Mouse (Mus musculus): ENCODE results near the gene Pfkfb4. TPM values are rescaled to one million over a fixed set of nuclear protein-coding genes. Genes with fewer than 3 reads are reported as not detected.

Pfkfb4 gene
- 43.8 and 48.3 TPM in 2 replicates for polyA plus RNA-seq (2012; rRNA removed)

DNA sequence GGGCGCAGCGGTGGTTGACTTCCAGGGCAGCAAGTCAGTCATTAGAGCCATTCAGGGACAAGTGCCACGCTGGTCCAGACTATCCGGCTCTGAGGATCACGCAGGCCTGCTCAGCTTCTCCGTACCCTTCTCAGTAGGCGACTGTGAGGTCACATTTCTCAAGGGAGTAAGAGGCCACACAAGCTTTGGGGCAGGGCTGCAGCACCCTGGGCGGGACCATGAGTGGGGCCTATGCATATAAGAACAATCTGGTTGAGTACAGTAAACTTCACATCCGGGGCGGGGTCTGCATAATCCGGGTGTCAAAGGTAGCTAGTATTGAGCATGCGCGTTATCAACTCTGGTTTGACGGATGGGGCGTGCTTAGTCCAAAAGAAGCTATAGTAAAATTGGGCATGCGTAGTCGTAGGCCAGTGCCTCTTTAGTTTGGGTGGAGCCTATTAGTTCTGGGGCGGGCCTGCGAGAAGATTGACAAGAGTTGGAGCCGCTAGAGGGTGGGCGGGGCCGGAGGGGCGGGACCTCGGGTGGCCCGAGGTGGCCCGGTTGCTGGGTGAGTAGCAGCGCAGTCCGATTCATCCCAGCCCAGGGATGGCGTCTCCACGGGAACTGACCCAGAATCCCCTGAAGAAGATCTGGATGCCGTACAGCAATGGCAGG, at the start of gene Pfkfb4:
Gene Pfkfb4 (plus strand): TSS at position 351 of the 657 bp plus-strand sequence.
- DNase-seq (ENCODE audit: low read depth) = peak; percentile 97

DNA sequence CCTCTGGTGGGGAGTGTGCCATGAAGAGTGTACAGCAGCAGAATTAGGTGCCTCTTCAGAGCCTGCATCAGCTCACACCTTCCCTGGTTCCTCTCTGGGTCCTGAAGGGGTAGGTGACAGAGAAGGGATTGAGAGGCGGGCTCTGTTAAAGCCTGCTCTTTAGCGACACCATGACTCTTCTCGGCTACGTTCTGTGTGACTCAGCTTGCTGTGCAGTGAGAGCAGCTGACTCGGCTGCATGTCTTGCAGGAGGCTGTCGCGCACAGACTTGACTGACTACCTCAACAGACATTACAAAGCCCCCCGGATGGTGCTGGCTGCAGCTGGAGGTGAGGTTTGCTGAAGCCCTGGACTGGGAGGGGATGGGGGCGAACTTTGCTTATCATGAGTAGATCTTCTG, 46.5 kb upstream of the Pfkfb4 start:
- DNase-seq (ENCODE audit: low read depth) = no peak

DNA sequence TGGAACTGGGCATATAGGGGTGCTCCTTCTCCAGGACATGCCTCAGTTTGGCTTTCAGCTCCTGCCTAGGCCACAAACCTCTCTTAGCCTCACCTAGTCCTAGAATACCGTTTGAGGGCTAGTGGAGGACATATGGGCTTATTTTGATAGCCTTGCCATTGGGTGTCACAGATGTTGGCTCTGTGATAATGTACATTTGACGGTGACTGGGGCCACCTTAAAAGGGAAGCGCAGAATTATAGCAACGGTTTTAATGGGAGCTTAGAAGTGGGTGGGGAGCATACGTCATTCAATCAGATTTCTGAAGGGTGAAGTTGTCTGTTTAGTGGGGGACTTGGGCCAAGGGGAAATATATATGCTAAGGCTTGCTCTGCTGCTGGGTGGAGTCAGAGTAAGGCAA, 46.0 kb upstream of the Pfkfb4 start:
- DNase-seq (ENCODE audit: low read depth) = no peak

DNA sequence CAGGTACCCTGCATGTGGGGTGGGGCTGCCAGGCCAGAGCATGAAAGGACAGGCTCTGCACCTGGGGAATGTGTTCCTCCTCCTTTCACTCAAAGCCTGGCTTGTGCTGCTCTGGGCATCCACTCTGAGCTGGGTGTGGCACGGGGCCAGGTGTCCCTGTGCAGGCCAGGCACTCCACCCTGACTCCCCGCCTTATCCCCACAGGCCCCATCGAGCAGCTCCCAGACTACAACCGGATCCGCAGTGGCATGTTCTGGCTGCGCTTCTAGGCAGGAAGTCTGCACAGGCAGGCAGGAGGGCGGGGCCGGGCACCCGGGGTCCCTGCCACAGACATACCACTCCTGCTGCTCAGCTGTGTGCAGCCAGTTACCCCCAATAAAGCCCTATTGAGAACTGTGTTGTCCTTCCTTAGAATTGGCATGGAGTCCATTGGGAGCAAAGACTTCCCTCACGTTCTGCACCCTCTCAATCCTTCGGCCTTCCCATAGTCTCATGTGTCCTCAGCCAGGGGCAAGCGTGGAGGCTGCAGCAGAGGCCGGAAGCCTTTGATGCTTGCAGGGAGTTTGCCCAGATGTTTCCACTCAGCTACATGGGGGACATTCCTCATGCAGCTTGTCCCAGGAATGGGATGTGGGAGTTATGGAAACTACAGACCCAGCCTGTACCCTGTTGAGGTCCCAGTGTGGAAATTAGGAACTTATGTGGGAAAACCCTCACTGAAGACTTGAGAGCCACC, 42.2 kb upstream of the Pfkfb4 start:
- DNase-seq (ENCODE audit: low read depth) = no peak

DNA sequence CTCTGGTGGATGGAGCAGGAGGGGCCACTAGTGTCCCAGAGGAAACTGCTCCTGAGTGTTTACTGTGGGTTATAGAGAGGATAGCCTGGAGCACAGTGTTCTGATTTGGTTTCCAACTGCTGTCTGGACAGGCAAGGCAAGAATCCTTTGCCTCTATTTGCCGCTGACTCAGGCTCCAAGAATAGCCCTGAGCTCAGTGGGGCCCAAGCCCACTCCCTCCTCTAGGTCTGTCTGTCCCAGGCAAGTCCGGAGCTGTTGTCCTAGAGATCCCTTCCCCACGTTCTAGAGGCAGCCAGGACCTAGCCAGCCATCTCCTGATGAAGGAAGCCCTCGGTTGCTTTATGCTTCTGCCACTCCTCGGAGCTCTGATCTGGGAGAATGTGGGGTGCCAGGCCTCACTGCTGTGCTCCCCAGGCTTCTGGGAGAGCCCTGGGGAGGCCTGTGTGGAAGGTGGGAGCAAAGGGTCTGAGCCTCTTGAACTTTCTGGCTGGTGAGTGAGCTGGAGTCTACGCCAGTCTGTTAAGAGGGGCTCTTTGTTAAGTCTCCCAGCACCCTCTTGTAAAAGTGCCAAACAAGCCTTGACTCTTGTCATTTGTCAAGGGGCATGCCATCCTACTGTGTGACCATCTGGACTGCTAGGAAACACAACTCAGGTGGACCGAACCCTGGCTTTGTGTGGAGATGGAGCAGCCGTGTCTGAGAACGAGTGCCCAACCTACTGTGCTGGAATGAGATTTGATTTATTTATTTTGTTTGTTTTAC, 41.4 kb upstream of the Pfkfb4 start:
- no peak for DNase-seq (ENCODE audit: low read depth)

DNA sequence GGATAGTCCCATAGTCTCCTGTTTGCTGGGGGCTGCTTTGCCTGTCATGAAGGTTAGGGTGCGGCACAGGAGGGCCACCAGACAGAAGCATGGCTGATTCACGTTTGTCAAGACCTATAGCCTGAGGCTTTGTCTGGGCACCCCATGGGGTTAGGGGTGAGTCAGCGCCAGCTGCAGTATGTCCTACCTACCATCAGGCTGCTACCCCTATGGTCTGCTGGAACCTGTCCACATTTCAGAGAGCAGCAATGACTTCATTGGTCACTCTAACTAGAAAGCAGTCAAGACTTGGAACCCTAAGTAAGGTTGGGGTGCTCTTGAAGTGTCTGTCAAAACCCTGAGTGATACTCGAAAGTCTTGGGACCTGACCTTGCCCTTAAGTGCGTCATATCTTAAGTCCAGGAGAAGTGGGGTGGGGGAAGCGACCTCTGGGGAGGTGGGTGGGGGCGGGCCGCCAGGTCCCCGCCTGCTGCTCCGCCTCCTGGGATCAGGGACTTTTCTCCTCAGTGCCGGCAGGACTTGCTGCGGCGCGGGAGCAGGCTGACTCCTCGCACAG, 38.4 kb upstream of the Pfkfb4 start, which contains the start of gene Col7a1:
Gene Col7a1 (plus strand): TSS at position 506 of the 556 bp plus-strand sequence.
- DNase-seq (ENCODE audit: low read depth) = no peak

DNA sequence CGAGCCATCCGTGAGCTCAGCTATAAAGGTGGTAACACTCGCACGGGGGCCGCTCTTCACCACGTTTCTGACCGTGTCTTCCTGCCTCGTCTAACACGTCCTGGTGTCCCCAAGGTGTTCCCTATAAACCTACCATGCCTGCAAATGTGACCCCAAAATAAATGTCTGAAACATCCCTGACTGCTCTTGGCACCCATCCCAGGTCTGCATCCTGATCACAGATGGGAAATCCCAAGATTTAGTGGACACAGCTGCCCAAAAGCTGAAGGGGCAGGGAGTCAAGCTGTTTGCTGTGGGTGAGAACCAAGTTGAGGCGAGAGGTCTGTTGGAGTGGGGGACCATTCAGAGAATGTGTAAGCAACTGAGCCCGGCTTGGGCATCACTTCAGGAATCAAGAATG, 36.3 kb upstream of the Pfkfb4 start:
- no peak for DNase-seq (ENCODE audit: low read depth)

DNA sequence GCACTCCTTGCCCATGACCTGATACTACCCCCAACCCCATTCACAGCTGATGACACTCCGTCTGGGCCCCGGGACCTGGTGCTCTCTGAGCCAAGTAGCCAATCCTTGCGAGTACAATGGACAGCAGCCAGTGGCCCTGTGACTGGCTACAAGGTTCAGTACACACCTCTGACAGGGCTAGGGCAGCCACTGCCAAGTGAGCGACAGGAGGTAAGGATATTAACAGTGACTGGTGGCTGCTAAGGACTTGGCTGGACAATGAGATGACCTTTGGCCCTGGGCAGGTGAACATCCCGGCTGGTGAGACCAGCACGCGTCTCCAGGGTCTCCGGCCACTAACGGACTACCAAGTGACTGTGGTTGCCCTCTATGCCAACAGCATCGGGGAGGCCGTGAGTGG, 35.7 kb upstream of the Pfkfb4 start:
- DNase-seq (ENCODE audit: low read depth) = no peak

DNA sequence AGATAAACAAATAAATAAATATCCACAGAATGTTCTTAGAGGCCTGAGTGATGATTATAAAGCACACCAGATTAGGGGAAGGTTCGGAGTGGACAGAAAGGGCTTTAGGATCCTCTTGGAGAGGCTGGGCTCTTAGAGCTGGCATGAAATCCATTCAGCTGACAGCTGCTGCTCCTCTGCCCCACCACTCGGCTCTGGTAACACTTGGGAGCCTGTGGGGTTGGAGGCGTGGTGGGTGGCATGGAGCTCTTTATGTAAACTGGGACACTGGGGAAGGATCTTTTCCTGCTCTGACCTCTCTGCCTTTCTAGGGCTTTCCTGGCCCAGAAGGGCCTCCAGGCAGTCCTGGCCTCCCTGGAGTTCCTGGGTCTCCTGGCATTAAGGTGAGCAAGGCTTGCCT, 28.0 kb upstream of the Pfkfb4 start:
- no peak for DNase-seq (ENCODE audit: low read depth)

DNA sequence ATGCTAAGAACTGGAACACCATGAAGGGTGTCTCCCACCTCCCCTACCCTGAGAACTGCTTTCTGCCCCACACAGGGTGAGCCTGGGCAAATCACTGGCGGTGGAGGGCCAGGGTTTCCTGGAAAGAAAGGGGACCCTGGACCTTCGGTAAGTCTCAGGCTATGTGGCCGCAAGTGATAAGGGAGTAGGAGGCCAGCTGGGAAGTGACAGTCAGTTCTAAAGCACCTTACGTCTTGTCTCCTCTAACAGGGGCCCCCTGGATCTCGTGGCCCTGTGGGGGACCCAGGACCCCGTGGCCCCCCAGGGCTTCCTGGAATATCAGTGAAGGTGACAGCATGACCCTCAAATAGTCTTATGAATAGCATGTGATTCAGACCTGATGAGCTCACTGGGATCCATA, 27.2 kb upstream of the Pfkfb4 start:
- no peak for DNase-seq (ENCODE audit: low read depth)

DNA sequence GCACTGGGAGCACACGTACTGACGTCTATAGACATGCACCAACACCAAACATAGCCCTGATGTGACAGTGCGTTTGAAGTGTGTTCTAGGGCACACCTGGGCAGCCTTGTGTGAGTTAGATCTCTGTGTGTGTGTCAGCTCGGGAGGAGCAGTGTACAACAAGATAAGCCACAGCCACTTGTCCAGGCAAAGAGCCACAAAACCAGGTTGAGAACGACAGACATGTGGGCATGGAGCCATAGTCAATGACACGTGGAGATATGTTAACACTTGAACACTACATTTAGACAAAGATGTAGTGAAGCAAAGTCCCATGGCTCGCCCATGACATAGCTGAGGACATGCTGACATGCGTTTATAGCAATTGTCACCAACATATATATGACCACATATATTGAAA, 21.0 kb upstream of the Pfkfb4 start:
- DNase-seq (ENCODE audit: low read depth) = no peak

DNA sequence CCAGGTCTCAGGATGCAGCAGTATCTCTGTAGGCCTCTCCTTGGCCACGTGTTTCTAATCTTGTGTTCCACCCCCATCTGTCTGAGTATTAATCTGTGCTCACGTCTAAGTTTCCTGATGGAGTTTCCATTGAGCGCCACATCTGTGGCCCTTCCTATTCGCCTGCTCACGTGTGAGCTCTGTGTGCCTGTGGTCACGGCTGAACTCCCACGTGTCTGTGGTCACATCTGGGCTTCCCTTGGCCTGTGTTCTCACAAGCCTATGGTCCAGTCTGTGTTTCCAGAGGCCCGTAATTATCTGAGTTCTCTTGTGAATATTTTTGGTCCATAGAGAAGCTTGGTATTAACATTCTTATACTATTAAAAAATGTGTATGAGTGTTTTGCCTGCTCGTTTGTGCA, 15.1 kb upstream of the Pfkfb4 start:
- no peak for DNase-seq (ENCODE audit: low read depth)

DNA sequence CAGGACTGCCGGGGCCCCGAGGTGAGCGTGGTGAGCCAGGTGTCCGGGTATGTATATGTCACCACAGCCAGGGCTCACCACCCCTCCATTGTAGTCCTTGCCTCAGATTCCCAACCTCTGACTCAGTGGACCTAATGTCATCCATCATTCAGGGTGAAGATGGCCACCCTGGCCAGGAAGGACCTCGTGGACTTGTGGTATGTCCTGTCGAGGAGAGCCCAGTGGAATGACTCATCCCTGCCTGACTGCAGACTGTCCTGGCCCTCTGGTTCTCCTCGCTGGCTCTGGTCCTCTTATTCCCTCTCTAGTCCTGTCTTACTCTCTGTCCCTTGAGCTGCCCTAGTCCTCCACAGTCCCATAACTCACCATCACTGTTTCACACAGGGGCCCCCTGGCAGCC, 13.6 kb upstream of the Pfkfb4 start:
- no peak for DNase-seq (ENCODE audit: low read depth)

DNA sequence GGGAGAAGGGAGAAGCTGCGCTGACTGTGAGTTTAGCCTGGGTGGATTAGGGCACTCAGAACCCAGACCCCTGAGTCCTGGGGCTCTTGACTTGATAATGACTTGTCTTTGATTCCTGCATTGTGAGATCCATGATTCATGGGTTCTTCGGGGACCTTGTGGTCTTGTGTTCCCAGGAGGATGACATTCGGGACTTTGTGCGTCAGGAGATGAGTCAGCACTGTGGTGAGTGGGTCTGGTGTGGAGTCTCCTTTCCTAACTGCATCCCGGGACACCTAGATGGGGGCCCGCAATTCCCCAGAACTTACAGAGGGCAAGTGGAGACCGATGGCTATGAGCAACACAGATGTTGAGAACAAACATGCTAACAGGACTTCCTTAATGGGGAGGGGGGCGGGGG, 9.1 kb upstream of the Pfkfb4 start:
- no peak for DNase-seq (ENCODE audit: low read depth)

DNA sequence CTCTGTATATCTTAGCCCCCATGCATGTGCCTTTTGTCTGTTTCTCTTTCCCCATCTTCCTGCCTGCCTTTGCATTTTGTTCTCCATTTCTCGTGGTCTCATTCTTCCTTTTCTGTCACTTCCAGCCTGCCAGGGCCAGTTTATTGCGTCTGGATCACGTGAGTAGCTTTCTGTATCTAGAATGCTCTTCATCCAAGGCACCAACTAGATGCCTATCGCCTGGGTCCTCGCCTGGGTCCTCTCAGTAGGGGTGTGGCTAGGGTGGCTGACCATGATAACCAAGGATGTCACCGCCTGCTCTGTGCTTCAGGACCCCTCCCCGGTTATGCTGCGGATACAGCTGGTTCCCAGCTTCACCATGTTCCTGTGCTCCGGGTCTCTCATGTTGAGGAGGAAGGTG, 8.4 kb upstream of the Pfkfb4 start:
- DNase-seq (ENCODE audit: low read depth) = no peak

DNA sequence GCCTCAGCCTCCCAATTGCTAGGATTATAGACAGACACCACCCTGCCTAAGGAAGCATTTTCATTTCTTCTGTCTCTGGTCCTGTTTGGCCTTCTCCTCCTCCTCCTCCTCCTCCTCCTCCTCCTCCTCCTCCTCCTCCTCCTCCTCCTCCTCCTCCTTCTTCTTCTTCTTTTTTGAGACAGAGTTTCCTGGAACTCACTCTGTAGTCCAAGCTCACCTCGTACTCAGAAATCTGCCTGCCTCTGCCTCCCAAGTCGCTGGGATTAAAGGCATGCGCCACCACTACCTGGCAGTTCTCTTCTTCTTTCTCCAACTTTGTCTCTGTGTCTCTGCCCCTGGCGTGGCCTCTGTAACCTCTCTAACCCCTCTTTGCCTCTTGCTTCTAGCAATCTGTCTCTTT, 5.9 kb upstream of the Pfkfb4 start, which contains the start of gene Ucn2:
Gene Ucn2 (plus strand): TSS at position 301 of the 400 bp plus-strand sequence.
- no peak for DNase-seq (ENCODE audit: low read depth)

DNA sequence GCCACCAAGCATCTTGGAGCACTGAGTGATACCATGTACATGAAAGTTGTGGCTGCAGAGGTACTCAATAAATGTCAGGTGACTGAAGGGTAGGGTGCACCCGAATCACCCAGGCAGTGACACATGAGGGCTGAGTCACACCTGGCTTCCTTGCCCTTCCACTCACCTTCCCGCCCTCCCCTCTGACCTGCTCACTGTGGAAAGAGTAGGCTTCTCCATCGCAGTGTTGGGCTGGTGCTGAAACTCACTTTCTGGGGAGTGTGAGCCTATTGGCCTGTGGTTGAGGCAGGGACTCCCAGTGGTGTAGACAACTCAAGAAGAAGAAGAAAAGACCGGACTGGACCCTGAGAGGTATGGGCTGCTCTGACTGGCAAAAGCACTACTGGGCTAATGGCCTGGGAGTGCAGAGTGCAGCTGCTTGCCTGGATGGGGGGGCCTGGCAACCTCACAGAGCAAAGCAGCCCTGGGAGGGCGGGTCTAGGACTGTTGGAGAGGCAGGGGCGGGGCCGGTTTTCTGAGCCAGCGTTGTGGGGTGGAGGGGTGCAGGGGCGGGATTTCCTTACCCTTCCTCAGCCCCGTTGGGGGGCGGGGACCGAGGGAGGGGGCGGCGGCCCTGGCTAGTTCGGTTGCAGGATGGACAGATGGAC, 3.8 kb upstream of the Pfkfb4 start:
- no peak for DNase-seq (ENCODE audit: low read depth)

DNA sequence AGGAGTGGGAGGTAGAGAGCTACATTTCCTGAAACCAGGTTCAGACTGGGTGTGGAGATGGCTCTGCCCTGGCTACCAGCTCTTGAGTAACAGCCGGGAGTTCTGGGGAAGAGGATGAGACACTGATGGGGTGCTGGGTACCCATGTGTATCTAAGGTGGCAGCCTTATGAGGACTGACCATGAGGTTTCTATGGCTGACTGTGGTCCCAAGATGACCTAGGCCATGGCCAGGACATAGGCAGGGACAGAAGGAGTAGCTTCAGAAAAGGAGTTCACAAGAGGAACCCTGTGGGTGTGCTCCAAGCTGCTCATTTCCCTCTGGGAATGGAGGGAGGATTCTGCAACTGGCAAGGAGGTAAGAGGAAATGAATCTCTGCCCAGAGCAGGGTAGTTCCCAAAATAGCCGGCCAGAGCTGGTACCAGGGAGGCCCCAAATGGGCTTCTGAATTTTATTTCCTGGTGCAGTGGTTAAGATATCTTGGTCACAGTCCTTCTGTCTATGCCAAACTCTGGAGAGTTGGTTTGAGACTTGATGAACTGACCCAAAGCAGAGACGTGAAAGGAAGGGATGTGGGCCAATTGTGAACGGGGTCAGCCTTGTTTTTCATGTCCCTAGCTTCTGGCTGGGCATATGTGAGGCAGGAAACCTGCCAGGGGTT, 1.6 kb upstream of the Pfkfb4 start:
- no peak for DNase-seq (ENCODE audit: low read depth)

DNA sequence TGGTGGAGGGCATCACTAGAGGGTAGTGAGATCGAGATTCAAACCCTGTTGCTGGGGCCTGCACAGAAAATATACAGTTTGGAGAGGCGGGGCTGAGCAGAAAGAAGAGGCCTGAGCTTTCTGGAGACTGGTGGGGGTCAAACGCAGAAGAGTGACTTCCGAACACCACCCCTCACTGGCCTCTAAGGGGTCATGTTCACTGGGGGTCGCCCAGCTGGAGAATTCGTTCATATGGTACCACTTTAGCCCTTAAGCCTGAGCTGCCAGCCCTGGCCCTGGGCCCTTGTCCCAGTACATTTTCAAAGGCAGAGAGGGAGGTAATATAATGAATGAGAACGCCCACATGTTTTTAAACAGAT, 1.1 kb upstream of the Pfkfb4 start:
- no peak for DNase-seq (ENCODE audit: low read depth)

DNA sequence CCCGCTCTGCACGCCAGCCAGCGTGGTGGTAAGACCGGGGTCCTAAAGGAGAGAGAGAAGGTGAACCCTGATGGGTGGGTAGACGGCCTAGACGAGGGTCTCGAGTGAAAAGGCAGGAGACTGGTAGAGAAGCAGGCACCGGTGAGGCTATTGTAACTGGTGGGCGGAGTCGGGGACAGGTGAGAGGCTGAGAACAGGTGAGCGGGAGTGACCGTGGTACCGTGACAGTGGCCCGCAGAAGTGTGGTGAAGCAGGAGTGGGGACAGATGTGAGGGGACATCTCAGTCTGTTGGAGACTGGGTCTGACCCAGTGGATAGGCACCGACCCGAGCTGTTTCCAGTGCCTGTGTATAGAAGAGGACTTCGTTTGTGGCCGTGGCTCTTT, 499 bp downstream of the Pfkfb4 start:
- no peak for DNase-seq (ENCODE audit: low read depth)

DNA sequence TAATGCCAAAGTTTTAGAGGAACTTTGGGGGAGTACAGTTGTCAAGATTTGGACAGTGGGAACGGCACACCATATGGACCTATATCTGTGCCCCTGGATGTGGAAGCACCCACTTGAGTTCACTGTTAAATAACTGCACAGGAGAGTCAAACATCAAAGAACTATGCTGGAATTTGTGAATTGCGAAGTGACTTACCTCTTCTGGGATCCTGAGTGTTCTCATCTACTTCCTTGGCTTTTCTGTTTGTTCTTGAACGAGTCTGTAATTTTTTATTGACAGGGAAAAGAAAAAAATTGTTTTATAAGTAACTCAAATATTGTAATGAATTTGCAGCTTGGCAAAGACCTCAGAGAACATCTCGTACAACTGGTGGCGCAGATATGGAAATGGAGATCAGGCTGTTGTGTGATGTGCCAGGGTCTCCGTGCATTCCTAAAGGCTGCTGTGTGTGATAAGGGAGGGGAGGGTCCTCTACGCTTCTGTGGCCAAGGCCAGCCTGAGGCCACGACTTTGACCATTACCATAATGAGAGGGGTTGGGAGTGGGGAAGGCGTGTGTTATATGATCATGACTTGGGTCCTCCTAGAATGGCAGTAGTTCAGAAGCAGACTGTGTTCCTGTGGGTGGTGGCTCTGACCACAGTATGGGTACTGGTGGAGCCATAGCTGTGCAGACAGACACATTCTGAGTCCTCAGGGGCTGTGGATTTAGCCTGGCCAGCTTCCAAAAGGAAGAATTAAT, 1.2 kb downstream of the Pfkfb4 start:
- DNase-seq (ENCODE audit: low read depth) = no peak

Data from gonadal fat pad, adult 2 months (tissue).